Mouse (Mus musculus) lung, embryonic 14.5 days (tissue): ENCODE results near the gene Creb3l4. TPM values are rescaled to one million over a fixed set of nuclear protein-coding genes. Genes with fewer than 3 reads are reported as not detected.
"Not testable (repeated sequence)": the region's sequence is repeated elsewhere in the genome, so short reads cannot be mapped to it uniquely, and the experiment has no call there.

ENCODE experiments used
- ATAC-seq: fragments of 200-750 bp; cut with Nextera tagmentation; 2 replicates; pipeline ENCODE4 v1.8.0; 2017; ENCODE audit warnings: mild to moderate bottlenecking, moderate TSS enrichment, moderate library complexity; ENCODE audit not compliant: insufficient read depth
- DNase-seq: peaks from one replicate; pipeline ENCODE4 v3.0.0-alpha.2; 2015
- H3K27ac ChIP-seq: fragments of 300-500 bp; sonication (generic); 2 replicates; pipeline ENCODE4 v1.5.1; 2014; ENCODE audit warnings: low read depth, mild to moderate bottlenecking, moderate library complexity
- H3K27me3 ChIP-seq: fragments of 300-500 bp; sonication (generic); 2 replicates; pipeline ENCODE4 v1.6.1; 2014; ENCODE audit warnings: low read length, control low read depth; ENCODE audit not compliant: insufficient read depth
- H3K36me3 ChIP-seq: fragments of 300-500 bp; sonication (generic); 2 replicates; pipeline ENCODE4 v1.6.1; 2014; ENCODE audit warnings: control low read depth; ENCODE audit not compliant: insufficient read depth
- H3K4me1 ChIP-seq: fragments of 300-500 bp; sonication (generic); 2 replicates; pipeline ENCODE4 v1.6.1; 2014; ENCODE audit warnings: antibody characterized with exemption, control low read depth; ENCODE audit not compliant: insufficient read depth
- H3K4me2 ChIP-seq: fragments of 300-500 bp; sonication (generic); 2 replicates; pipeline ENCODE4 v1.6.1; 2014; ENCODE audit warnings: mild to moderate bottlenecking
- H3K4me3 ChIP-seq: fragments of 300-500 bp; sonication (generic); 2 replicates; pipeline ENCODE4 v1.5.1; 2014; ENCODE audit warnings: low read depth, low read length
- H3K9ac ChIP-seq: fragments of 300-500 bp; sonication (generic); 2 replicates; pipeline ENCODE4 v1.6.1; 2014
- H3K9me3 ChIP-seq: fragments of 300-500 bp; sonication (generic); 2 replicates; pipeline ENCODE4 v1.6.1; 2016; ENCODE audit warnings: low read depth, low read length, control low read depth
- CTCF ChIP-seq: IDR thresholded peaks from 2 replicates; pipeline ENCODE4 v1.5.1; 2016; ENCODE audit warnings: antibody characterized with exemption, low read depth
- WGBS: fragments of 180-500 bp; shearing (Covaris S2); extraction: QIAGEN DNeasy Blood & Tissue Kit; methylation state at CpG from one replicate; pipeline ENCODE4 v1.1.7; 2014; 5-methylcytosine and 5-hydroxymethylcytosine counted together
- polyA plus RNA-seq: library from polyadenylated mRNA; unstranded; fragments of >200 nt; fragmentation: Nextera tagmentation; extraction: Ambion mirVana; gene quantifications from 2 replicates; pipeline ENCODE4 v1.2.1, GENCODE M21; 2014

The Creb3l4 gene
- polyA plus RNA-seq, 1 experiment from 2014 or later, result 5.4 TPM

- H3K4me1 ChIP-seq, result peaks cover 4% of the 10 kb centered on the region
- ATAC-seq, result peak; percentile 68
- peak overlapping the region; percentile 86 for H3K4me3 ChIP-seq
- DNase-seq, result peak; percentile 22
- H3K27me3 ChIP-seq, result no peaks in the 10 kb centered on the region
- under 1% methylated on average over 41 of the region's 41 CpGs for WGBS
- H3K9me3 ChIP-seq, result no peaks in the 10 kb centered on the region
- no peak for TF ChIP-seq CTCF
- H3K36me3 ChIP-seq, result peaks cover 44% of the 10 kb centered on the region
- H3K27ac ChIP-seq, result peak overlapping the region; percentile 85
- H3K4me2 ChIP-seq, result peak overlapping the region; percentile 88
- H3K9ac ChIP-seq, result peak overlapping the region; percentile 85
Measured at GRCm38 (mm10) chr3:90254419-90255193, 11.3 kb upstream of the Creb3l4 start.

GRCm38 (mm10) chr3:90253653-90254418 is 10.5 kb upstream of the Creb3l4 start, which contains the start of gene Crtc2:
Gene Crtc2, plus strand, starts transcription at chr3:90254163.
- Histone ChIP-seq H3K27ac (peak within 1 kb of the TSS; percentile 85), H3K9me3 (no peaks in the 10 kb centered on the region), H3K27me3 (no peaks in the 10 kb centered on the region), H3K4me1 (peaks cover 4% of the 10 kb centered on the region), H3K4me3 (peak within 1 kb of the TSS; percentile 86), H3K4me2 (peak within 1 kb of the TSS; percentile 88), H3K9ac (peak within 1 kb of the TSS; percentile 85), H3K36me3 (peaks cover 36% of the 10 kb centered on the region)
- under 1% methylated on average over 40 of the region's 40 CpGs for WGBS
- ATAC-seq (peak; percentile 98), DNase-seq (peak; percentile 98)
- no peak for TF ChIP-seq CTCF

GRCm38 (mm10) chr3:90253174-90253573 is 9.9 kb upstream of the Creb3l4 start:
- WGBS, result 88% methylated on average over 1 of the region's 1 CpGs
- not testable (repeated sequence) for H3K27me3 ChIP-seq, H3K27ac ChIP-seq, H3K4me3 ChIP-seq, H3K4me1 ChIP-seq, DNase-seq, H3K9me3 ChIP-seq, H3K4me2 ChIP-seq, H3K9ac ChIP-seq
- ATAC-seq, result peak; percentile 0; the same call in 1 of the 2 replicates
- peaks cover 30% of the 10 kb centered on the region for H3K36me3 ChIP-seq

- not testable (repeated sequence) for H3K27me3 ChIP-seq, H3K9ac ChIP-seq, ATAC-seq, H3K9me3 ChIP-seq, H3K4me2 ChIP-seq, H3K4me1 ChIP-seq, H3K27ac ChIP-seq, DNase-seq, H3K4me3 ChIP-seq
- WGBS, result 93% methylated on average over 2 of the region's 2 CpGs
- peaks cover 26% of the 10 kb centered on the region for H3K36me3 ChIP-seq
Measured at GRCm38 (mm10) chr3:90252659-90253058, 9.3 kb upstream of the Creb3l4 start.

- not testable (repeated sequence) for H3K4me3 ChIP-seq, H3K9ac ChIP-seq, H3K27ac ChIP-seq, DNase-seq, H3K9me3 ChIP-seq, H3K4me2 ChIP-seq, H3K4me1 ChIP-seq, H3K27me3 ChIP-seq, ATAC-seq
- H3K36me3 ChIP-seq, result peaks cover 18% of the 10 kb centered on the region
- WGBS, result 97% methylated on average over 6 of the region's 12 CpGs
Measured at GRCm38 (mm10) chr3:90251731-90252226, 8.5 kb upstream of the Creb3l4 start.

GRCm38 (mm10) chr3:90250791-90251190 is 7.5 kb upstream of the Creb3l4 start:
- Histone ChIP-seq H3K4me1 (peaks cover 8% of the 10 kb centered on the region), H3K36me3 (peaks cover 18% of the 10 kb centered on the region), H3K27ac (no peak overlapping the region), H3K9ac (no peak overlapping the region), H3K4me2 (no peak overlapping the region), H3K9me3 (no peaks in the 10 kb centered on the region), H3K4me3 (no peak overlapping the region), H3K27me3 (no peaks in the 10 kb centered on the region)
- DNase-seq (no peak), ATAC-seq (no peak)
- WGBS, result 76% methylated on average over 6 of the region's 6 CpGs
- TF ChIP-seq CTCF, result no peak

- peak overlapping the region; percentile 79 for H3K9ac ChIP-seq
- peak overlapping the region; percentile 73 for H3K4me2 ChIP-seq
- H3K27me3 ChIP-seq, result no peaks in the 10 kb centered on the region
- H3K27ac ChIP-seq, result peak overlapping the region; percentile 95
- peaks cover 18% of the 10 kb centered on the region for H3K36me3 ChIP-seq
- DNase-seq (peak; percentile 64), ATAC-seq (no peak)
- H3K9me3 ChIP-seq, result no peaks in the 10 kb centered on the region
- 2% methylated on average over 10 of the region's 10 CpGs for WGBS
- H3K4me1 ChIP-seq, result peaks cover 7% of the 10 kb centered on the region
- no peak for TF ChIP-seq CTCF
- peak overlapping the region; percentile 69 for H3K4me3 ChIP-seq
Measured at GRCm38 (mm10) chr3:90248746-90249100, 5.4 kb upstream of the Creb3l4 start.
